Mouse (Mus musculus) hematopoietic stem cell, adult 5-6 weeks (primary cell): ENCODE measurements at regions not wholly inside any gene's neighbourhood (a gene's known extent, or its start where the extent isn't known, plus 50 kb on each side); places are given as distances from the start of the nearest gene placed in this dataset.
"Not testable (repeated sequence)": the region's sequence is repeated elsewhere in the genome, so short reads cannot be mapped to it uniquely, and the experiment has no call there.

Experiments
- ATAC-seq, 2 experiments: fragments of 125-278 bp in 1 of 2; replicated peaks in 1 of 2; 2 replicates each; pipeline ENCODE4 v1.8.0; 2016 to 2017; ENCODE audit warnings: inconsistent platforms in 2 of 2, mild to moderate bottlenecking in 2 of 2, moderate number of reproducible peaks in 2 of 2, low read depth in 1 of 2, moderate TSS enrichment in 1 of 2; ENCODE audit not compliant: low FRiP score in 2 of 2, poor library complexity in 2 of 2, severe bottlenecking in 2 of 2, insufficient read depth in 1 of 2, low TSS enrichment in 1 of 2

DNA sequence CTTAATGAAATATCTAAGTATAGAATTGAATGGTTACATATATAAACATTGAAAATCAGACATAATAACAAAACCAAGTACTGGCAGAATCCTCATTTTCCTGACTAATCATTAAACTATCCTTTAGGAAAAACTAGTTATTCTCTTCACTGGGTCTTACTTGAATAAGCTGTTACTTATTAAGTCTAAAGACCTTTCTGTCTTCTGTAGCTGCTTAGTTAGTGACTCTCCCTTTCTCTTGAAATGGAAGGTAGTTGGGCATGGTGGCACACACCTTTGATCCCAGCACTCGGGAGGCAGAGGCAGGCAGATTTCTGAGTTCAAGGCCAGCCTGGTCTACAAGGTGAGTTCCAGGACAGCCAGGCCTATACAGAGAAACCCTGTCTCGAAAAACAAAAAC is 135.9 kb upstream of the Abcb5 start:
- ATAC-seq = not testable (repeated sequence)

GRCm38 (mm10) chr12:119099736-119100135 is 133.5 kb upstream of the Abcb5 start:
- no peak for ATAC-seq

- ATAC-seq = no peak
Measured at GRCm38 (mm10) chr12:119097814-119098213, 131.6 kb upstream of the Abcb5 start.

DNA sequence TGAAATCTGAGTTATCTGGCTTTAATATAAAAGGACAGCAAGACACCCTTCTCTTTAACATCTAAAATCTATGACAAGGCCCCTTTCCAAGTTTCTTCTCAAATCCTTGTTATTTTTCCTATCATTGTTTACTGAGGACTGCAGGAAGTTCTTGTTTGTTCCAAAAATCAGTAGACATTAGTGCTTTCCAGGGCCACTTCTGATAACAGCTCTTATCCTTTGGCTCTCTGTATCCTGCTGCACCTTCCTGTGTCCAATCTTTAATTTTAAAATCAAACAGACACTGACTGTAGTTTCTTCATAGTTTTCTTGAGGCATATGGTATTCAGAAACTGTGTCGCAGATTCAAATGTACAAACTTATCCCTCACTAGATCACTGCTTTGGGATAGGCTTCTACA is 128.1 kb upstream of the Abcb5 start:
- ATAC-seq = no peak

DNA sequence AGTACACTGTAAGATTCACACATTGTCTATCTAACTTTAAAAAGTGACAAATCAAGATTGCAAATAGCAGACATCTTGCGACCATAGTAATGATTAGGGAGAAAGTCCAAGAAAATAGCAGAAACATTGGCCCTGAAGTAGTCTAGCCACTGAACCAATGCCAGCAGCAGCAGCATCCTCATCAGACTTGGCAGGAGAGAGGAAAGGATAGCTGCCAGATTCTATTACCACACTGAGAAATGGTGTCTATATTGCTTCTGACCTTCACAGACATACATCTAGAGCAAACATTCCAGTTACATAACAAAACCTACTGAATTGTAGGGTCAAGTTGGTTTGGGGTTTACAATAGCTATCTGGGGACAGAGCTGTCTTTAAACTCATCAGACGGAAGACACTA is 127.2 kb upstream of the Abcb5 start:
- no peak for ATAC-seq

- peak; percentile 36 to 73; a peak in 3 of 4 replicates for ATAC-seq
Measured at GRCm38 (mm10) chr12:119089292-119089691, 123.1 kb upstream of the Abcb5 start.

DNA sequence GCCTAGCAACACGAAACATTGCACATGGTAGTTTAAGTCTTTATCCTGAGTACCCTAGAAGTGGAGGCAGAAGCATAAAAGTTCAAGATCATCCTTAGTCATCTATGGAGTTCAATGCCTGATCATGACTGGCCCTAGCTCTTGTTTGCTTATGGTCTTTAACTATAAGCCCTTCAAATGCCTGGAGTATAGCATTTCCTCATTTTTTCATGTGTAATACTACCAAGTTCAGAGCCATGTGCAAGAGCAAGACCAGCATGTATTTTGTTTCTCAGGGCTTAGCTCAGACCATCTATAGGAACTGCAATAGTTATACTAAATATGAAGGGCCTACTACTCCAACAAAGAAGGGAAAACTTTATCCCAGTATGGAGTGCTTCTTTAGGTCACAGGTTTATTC is 122.4 kb upstream of the Abcb5 start:
- ATAC-seq = no peak

DNA sequence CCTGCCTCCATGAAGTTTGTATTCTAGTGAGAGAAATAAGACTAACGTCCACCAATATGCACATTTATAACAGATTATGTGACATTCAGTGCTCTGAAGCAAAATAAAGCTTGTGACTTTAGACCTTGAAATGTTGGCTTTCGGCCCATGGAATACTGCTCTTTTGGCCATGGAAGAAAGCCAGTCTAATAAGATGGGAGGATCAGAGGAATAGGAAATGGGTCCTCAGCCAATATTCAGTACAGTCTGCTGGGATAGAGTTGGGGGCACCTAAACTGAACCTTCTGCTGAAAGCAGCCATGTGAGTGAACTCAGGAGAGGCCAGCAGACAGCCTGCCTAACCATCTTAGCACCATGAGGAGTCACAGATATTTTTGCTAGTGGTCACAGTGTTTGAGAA is 118.6 kb upstream of the Abcb5 start:
- ATAC-seq = no peak

DNA sequence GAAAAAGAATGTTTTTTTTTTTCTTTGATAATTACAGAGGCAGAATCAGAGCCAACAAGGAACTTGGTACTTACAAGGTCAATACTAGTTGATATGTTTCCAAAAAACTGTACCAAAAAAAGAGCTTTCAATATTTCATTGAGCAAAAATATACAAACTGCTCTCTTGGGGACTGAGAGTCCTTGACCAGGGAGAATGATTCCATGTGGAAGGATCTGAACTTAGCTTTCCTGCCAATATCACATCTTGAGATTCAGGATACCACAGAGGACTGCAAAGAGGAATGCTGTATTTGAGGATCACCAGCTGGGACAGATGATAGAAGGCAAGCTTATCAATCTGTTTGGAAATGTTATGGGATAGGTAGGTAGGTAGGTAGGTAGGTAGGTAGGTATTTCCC is 116.6 kb upstream of the Abcb5 start:
- no peak for ATAC-seq

DNA sequence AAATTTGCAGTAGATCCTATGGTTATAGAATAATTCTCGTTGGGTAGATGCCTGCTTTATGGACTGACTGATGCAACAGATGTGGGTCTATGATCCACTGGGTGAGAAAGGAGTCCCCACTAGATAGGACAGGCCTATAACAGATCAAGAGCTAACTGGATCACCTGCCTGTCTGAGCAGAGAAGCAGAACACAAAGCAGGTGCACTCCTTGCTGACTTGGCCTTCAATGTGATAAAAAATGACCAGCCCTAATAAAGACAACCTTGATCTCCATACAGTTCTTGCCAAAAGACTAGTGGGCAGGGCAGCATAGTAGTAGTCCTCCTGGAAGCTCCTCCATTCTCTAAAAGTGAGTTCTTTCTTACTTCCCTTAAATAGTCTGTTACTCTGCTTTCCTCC is 109.6 kb upstream of the Abcb5 start:
- no peak for ATAC-seq

DNA sequence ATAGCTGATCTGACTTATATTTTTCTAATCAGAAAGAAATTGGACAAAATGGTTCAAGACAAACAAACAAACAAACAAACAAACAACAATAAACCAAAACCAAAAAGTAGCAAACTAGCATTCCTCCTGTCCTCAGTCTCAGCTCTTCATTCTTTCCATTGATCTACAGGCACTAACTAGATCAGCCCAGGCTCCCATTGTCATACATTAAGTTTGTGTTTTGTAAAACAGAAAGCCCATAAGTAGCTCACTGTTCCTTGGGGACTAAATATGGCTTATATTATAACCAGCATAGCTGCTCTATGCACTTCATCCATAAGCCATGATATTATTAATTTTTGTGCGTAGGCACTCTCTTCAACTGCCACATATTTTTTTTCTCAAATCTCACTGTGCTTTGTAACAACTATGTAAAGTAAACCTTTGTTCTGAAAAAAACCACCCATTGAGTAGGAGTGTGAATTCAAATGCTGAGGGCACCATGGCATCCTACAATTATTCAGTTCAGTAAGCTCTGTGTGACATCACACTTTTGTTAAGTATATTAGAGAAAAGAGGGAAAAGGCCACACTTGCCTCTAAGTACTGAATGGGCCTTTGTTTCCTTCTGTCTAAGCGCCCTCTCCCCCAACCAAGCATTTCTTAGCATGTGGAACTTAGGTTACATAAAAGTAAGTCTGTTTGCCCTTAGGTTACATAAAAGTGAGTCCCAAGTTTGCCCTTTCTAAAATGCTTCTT is 108.7 kb upstream of the Abcb5 start:
- ATAC-seq = no peak

DNA sequence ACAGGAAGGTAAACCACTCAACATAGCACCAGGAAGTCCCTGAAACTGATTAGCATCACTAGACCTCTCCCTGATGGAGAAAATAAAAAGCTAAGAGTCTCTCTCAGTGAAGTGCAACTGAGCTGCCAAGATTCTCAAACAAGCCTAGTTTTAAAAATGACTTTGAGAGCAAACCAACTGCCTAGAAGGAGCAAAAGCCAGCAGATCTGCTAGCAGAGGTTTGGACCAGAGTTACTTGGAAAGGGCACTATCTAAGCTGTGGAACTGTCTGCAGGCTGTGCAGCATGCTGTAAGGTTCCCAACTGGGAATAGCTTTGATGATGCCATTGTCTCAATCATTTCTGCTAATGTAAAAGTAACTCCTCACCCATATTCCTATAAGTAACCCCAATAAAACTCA is 107.9 kb upstream of the Abcb5 start:
- ATAC-seq = no peak

DNA sequence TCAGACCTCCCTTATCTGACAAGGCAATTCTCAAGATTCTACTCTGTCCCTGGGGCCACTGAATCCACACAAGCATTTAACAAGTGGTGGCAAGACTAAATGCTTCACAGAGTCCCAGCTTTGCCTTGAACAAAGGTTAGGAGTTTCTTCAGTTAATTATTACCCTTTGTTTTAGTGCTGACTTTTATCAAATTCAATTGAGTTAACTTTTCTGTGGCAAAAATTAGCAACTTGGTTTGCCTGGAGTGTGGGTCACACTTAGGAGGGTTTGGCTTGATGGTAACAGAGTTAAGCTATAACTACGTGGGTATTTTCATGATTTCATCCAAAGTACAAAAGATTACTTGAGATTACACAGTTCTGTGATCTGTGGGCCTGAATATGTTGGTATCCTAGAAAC is 104.7 kb upstream of the Abcb5 start:
- no peak for ATAC-seq

DNA sequence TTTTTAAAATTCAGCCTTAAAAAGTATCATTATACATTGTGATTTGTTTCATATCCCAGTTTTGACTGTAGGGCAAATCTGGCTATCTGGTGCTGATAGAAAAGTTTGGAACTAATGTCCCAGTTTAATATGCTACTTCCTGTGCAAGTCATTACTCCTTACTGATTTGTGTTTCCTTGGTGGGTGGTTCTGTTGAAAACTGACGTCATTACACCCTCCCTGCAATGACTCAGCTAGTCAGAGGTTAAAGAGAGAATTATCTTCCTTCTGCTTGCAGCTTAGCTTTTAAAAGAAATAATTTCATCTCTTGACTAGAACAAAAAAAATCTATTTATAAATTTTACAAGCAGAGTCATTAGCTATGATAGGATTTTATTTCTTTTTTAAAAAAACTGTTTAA is 104.2 kb upstream of the Abcb5 start:
- ATAC-seq = no peak; a peak in 1 of 4 replicates

DNA sequence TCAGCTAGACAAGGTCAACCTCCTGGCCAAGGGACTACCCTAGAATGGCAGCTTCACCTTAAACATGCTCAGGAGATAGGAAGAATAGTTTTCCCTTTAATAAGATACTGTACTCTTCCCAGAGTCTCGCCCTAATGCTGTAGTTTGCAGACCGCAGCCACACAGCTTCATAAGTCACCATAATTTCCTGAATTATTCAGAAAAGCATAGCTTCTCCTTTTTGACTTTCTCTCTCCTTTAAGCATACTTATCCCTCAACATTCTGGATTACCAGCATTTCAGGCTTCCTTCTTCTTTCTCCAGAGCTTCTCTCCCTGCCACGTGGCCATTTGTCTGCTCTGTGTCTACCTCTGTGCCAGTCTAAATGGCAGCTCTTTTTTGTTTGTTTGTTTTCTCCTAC is 103.5 kb upstream of the Abcb5 start:
- peak; percentile 75 to 83 for ATAC-seq

DNA sequence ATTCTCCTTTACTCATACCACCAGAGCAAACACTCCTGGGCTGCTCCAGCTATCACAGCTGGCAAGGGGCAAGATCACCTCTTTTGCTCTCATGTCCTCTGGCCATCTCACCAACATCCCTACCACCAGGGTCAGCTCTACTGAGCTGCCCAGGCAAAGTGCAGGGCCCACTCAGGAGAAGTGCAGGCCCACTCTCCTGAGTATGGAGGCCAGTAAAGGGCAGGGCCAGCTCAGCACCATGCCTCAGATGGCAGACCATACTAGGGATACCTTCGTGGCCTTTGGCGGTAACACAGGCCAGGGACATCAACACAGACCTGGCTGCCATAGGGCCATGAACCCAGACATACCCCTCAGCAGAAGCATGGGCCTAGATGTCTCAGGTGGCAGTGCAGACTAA is 101.9 kb upstream of the Abcb5 start:
- ATAC-seq = no peak

GRCm38 (mm10) chr12:119062931-119063330 is 96.7 kb upstream of the Abcb5 start:
- ATAC-seq = no peak

DNA sequence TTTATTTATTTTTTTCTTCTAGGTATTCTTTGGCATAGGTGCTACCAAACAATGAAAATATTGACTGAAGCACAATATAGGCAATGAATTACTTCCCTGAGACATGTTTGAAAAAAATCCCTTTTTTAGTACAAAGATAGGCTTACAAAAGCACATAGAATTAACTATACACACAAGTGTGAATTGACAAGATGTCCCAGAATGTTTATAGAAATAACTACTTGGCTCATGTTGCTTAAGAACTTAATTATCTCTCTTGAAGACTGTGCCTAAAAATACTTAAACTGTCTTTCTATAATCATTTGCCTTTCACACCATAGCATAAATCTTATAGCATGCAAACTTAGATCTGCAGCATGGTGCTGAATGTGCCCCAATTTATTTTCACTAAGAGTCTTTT is 96.3 kb upstream of the Abcb5 start:
- ATAC-seq = no peak

- no peak for ATAC-seq
Measured at GRCm38 (mm10) chr12:119054560-119054959, 88.3 kb upstream of the Abcb5 start.
